Mouse (Mus musculus) c-Kit-positive CD71-positive TER-119-negative erythroid progenitor cells, embryonic 14.5 days (primary cell): Measurements from ENCODE around the gene E430018J23Rik.
"Not testable (repeated sequence)": the region's sequence is repeated elsewhere in the genome, so short reads cannot be mapped to it uniquely, and the experiment has no call there.

ENCODE experiments used
- DNase-seq: peaks from one replicate; pipeline ENCODE4 v3.0.0-alpha.2; 2013; ENCODE audit warnings: low read depth

E430018J23Rik gene

DNA sequence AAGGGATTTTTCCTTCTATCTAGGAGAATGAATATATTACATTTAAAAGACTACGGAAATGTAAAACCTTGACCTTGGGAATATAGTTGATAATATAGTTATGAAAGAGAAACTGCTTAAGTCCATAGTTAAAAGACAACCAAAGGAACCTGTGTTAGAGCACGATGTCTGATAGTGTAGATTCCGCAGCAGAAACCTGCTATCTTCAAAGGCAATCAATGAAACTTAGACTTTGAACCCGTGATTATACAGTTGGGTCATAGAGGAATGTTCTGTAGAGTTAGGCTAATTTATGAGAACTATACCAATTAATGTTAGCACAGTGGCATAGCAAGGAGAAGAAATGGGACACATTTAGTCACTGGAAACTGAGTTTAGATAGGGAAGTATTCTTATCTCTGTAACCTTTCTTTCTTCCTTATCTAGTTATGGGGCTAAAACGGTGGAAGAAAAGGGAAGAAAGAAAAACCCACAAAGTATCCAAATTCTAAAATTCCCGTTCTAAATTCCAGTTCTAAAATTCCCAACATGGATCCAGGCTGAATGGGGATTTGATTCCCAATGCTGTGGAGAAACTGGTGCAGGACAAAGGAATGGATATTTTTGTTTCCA lies 15.0 kb downstream of the E430018J23Rik start:
- no peak for DNase-seq

DNA sequence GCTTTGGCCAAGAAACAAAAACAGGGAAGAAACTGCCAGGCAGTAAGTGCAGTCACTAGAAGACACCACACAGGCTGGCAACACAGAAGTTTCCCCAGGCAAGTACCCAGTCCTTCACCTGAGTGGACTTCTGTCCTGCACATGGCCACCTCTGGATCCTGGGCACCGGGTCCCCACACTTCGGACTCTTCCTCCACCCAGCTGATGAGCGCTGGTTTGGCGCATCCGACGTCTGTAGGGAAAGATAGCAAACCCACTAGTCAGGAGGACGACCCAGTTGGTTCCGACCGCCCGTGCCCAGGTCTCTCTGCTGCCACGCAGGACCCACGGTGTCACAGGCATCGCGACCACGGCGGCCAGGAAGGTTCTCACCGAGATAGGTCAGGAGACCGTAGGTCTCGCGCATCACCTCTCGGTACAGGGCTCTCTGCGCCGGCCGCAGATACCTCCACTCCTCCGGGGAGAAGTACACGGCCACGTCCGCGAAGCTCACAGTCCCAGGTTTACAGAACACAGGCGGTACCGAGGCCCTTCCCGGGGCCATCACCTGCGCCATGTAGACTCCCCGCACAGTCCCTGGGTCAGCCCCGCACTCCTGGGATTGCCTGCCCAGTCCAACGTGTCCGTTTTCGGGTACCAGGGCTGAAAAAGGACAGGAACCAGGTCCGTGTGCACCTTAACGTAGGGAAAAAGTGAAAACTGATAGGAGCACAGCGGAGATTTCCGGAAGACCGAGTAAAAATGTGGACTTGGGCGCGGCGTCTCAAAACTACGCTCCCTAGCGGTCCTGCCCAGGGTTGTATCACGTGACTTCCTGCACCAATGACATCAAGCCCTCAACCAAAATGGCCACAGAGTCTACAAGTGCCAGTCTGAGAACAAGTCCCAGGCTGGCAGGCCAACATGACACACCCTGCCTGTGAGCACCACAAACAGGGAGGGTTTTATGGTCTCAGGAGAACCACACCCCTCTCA lies 17.9 kb downstream of the E430018J23Rik start, which contains the start of gene Zfp747:
Zfp747 (minus strand) TSS at position 780 of the 975 bp plus-strand sequence.
- peak; percentile 98 for DNase-seq

DNA sequence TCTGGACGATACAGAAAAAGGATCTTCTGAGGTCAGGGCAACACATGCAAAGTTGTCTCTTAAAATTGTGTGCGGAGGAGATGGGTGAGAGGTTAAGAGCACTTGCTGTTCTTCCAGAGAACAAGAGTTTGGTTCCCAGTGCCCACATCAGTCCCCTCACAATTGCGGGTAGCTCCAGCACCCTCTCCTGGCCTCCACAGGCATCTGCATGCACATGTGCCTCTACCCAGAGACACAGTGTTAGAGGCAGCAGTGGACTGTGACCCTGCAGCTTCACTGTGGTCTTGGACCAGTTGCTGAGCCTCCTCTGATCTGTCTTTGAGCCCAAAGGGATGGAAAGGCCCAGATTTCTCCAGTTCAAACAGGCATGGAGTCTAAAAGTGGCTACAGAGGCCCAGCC lies 21.6 kb downstream of the E430018J23Rik start:
- not testable (repeated sequence) for DNase-seq

- DNase-seq: no peak
These were observed 22.2 kb downstream of the E430018J23Rik start for GRCm38 (mm10) chr7:127371213-127371612.

GRCm38 (mm10) chr7:127366249-127366648 lies 27.2 kb downstream of the E430018J23Rik start:
- DNase-seq: no peak

GRCm38 (mm10) chr7:127364166-127364565 lies 29.3 kb downstream of the E430018J23Rik start:
- DNase-seq: no peak

DNA sequence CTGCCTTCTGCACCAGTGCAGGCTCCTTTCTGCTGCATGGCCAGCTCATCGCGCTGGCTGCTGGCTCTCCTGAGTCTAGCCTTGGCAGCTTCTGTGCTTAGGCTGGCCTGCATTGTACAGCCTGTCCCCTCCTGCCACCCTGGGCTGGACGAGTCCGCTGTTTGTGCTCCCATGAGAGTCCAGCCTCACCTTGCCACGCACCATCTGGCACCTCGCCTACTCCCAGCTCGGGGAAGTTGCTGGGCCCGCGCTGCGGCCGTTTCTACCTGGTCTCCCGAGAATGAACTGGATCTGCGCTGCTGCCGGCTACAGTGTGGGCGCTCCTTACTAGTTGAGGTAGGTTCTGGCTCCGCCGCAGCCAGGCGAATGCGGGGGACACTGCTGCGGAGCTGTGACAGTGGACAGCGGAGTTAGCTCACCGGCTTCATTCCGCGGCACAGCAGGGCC lies 29.9 kb downstream of the E430018J23Rik start:
- no peak for DNase-seq

DNA sequence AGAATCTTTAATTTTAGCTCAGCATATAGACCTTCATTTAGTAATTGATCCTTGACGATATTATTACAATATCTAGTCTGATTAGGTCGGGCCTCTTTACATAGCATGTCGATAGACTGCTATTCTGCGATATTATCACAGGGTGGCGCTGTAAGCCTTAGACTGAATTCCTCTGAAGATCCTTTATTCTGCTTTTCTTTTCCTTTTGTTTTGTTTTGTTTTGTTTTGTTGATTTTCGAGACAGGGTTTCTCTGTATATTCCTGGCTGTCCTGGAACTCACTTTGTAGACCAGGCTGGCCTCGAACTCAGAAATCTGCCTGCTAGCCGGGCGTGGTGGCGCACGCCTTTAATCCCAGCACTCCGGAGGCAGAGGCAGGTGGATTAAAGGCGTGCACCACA lies 31.0 kb downstream of the E430018J23Rik start:
- DNase-seq: not testable (repeated sequence)

- DNase-seq: no peak
These were observed 32.0 kb downstream of the E430018J23Rik start for GRCm38 (mm10) chr7:127361449-127361848.

DNA sequence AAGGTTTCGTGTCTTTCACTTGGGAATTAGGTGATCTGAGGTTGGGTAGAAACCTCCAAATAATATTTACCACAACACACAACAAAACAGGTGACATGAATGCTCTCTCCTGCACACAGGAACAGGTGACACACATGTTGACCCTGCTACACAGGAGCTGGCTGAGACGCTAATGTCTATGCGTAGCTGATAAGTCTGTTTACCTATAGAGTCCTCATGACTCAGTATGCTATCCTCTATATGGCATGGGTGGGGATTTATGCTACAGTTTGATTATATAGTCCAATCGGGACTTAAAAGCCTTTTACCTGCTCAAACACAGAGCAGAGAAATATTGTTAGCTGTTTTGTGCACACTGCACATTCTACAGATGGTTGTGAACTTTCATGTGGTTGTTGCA lies 33.2 kb downstream of the E430018J23Rik start:
- DNase-seq: no peak

DNA sequence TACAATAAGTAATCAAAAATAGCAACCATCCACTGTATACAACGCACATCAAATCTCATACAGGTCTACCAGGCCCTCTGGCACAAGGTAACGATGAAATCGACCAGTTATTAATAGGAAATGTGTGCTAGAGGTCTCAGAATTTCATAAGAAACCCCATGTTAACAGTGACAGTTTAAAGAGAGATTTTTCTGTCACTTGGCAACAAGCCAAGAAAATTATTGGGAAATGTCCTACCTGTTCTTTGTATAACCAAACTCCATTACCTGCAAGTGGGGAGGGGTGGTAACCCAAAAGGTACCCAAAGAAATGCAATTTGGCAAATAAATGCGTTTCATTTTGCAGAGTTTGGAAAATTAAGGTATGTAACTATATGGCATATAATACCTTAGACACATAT lies 35.0 kb downstream of the E430018J23Rik start:
- DNase-seq: no peak

GRCm38 (mm10) chr7:127357871-127358270 lies 35.6 kb downstream of the E430018J23Rik start:
- DNase-seq: no peak

DNA sequence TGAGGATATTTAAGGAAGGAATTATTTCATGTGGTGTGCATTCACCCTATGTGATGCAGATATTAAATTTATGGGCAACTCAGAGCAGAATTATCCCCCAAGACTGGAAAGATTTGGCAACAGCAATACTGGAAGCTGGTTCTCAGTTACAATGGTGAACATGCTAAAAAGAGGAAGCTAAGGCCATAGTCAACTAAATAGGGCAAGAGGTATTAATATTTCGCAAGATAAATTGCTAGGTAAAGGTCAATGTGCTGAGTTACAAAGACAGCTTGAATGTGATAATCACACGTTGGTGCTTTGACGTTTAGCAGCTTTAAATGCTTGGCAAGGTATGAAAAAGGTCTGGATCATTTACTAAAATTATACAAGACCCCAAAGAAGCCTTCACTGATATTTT lies 37.6 kb downstream of the E430018J23Rik start:
- DNase-seq: no peak

GRCm38 (mm10) chr7:127351230-127352004 lies 42.0 kb downstream of the E430018J23Rik start:
- DNase-seq: no peak

DNA sequence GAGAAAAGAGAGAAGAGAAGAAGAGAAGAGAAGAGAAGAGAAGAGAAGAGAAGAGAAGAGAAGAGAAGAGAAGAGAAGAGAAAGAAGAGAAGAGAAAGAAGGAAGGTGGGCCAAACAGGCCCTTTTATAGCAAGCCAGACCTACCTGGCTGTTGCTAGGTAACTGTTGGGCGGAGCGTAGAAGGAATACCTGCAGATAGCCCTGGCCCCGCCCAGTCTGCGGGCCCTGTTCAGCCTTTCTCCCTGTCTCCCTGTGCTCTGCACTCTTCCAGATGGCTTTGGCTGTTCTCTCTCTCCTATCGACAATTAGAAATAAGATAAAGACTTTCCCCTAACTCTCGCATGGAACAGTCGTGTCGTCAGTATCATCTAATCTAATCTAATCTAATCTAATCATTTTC lies 46.8 kb downstream of the E430018J23Rik start:
- DNase-seq: no peak

- peak; percentile 78 for DNase-seq
These were observed 47.7 kb downstream of the E430018J23Rik start, which contains the start of gene Zfp768 for GRCm38 (mm10) chr7:127345512-127346325. TSS of gene Zfp768 (minus strand) at chr7:127345589.

GRCm38 (mm10) chr7:127345092-127345491 lies 48.3 kb downstream of the E430018J23Rik start:
- no peak for DNase-seq

DNA sequence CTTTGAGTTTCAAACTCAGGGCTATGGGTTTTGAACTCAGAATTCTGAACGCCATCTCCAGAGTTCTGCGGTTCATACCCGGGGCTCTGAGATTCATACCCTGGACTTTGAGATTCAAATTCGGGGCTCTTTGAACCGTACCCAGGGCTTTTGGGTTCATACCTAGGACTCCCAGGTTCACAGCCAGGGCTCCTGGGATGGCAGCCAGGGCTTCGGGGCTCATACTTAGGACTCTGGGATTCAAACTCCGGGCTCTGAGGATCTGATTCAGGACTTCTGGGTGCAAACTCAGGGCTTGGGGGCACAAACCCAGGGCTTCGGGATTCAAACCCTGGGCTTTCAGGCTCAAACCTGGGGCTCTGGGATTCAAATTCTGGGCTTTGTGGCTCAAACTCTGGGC lies 49.1 kb downstream of the E430018J23Rik start:
- no peak for DNase-seq

GRCm38 (mm10) chr7:127343351-127344019 lies 49.9 kb downstream of the E430018J23Rik start:
- DNase-seq: no peak

DNA sequence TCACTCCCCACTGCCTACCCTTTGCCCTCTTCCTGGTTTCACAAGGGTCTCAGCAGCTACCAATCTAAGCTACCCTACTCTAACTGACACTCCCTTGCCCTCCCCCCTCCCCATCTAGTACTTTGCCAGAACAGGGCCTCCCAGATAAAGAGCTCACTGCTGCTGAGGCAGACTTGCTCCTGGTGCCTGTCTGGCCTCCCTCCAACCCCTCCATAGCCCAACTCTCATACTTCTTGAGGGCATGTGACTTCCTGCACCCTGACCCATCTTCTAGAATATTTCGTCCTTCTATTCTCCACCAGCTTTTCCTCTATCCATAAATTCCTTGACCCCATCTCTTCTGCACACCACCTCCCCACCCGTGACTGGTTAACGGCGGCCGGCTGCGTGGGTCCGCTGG lies 50.5 kb downstream of the E430018J23Rik start:
- DNase-seq: no peak

DNA sequence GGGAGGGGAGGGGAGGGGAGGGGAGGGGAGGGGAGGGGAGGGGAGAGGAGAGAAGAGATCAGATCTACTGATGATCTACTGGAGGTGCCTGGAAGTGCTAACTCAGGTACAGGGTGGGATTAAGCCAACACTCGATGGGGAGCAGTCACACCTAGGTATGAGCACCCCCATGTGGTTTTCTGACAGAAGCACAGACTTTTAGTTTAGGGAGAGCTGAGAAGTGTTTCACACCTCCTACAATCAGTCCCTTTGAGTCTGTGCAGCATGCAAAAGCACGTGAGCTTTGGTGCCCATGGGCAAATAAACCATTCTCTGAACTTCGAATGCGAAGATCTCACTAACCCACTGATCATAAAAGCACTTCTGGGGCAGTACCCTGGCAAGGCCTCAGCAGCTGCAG lies 51.1 kb downstream of the E430018J23Rik start:
- no peak for DNase-seq
